ENCODE assay signal across 7 mouse cellular contexts in genomic region chr11:98339071-98339501, GRCm38 (mm10). TPM values are rescaled to one million over a fixed set of nuclear protein-coding genes. Genes with fewer than 3 reads are reported as not detected.
DNase-seq lines count a peak whose midpoint lies in the region; ATAC-seq and TF ChIP-seq lines count a peak whose summit lies in the region.

No protein-coding gene starts in this region.

- no peak for TF ChIP-seq EP300 in lung, postnatal 0 days (IDR thresholded peaks at IDR 0.05)

- H3K4me3 ChIP-seq in lung, postnatal 0 days (ENCODE audit: low read depth, low read length), result peak overlapping the region; percentile 50
- H3K4me3 ChIP-seq in embryonic facial prominence, embryonic 15.5 days (replicated peaks), result peak overlapping the region; percentile 54
- H3K4me3 ChIP-seq in limb, embryonic 11.5 days (ENCODE audit: low read depth, low read length), result peak overlapping the region; percentile 34

- no peak overlapping the region for H3K27ac ChIP-seq in lung, postnatal 0 days (ENCODE audit: low read length)
- H3K27ac ChIP-seq in embryonic facial prominence, embryonic 15.5 days (replicated peaks), result no peak overlapping the region
- no peak overlapping the region for H3K27ac ChIP-seq in limb, embryonic 11.5 days (replicated peaks; ENCODE audit: low read depth, low read length)

- no peak for ATAC-seq in lung, postnatal 0 days
- no peak for ATAC-seq in embryonic facial prominence, embryonic 15.5 days (ENCODE audit: insufficient number of reproducible peaks, low FRiP score, low TSS enrichment, low read depth)
- no peak for ATAC-seq in limb, embryonic 11.5 days (ENCODE audit: insufficient number of reproducible peaks, low FRiP score, low TSS enrichment, low read depth)

- H3K27me3 ChIP-seq in lung, postnatal 0 days (replicated peaks; ENCODE audit: insufficient read depth, low read length), result peaks cover 61% of the 10 kb centered on the region
- peaks cover 85% of the 10 kb centered on the region for H3K27me3 ChIP-seq in embryonic facial prominence, embryonic 15.5 days
- peaks cover 82% of the 10 kb centered on the region for H3K27me3 ChIP-seq in limb, embryonic 11.5 days (ENCODE audit: control insufficient read depth, insufficient read depth, low read length)

- TF ChIP-seq CTCF in lung, postnatal 0 days (IDR thresholded peaks at IDR 0.05), result no peak

- no peaks in the 10 kb centered on the region for H3K9me3 ChIP-seq in lung, postnatal 0 days (ENCODE audit: low read length)
- no peaks in the 10 kb centered on the region for H3K9me3 ChIP-seq in embryonic facial prominence, embryonic 15.5 days (replicated peaks)
- no peaks in the 10 kb centered on the region for H3K9me3 ChIP-seq in limb, embryonic 11.5 days (ENCODE audit: control insufficient read depth, low read length)

- H3K4me2 ChIP-seq in lung, postnatal 0 days (replicated peaks; ENCODE audit: low read depth, low read length), result peak overlapping the region; percentile 97
- peak overlapping the region; percentile 98 for H3K4me2 ChIP-seq in embryonic facial prominence, embryonic 15.5 days (replicated peaks)
- H3K4me2 ChIP-seq in limb, embryonic 11.5 days (ENCODE audit: low read depth, severe bottlenecking), result peak overlapping the region; percentile 85

- WGBS in lung, postnatal 0 days, result 1% methylated on average over 19 of the region's 19 CpGs
- under 1% methylated on average over 19 of the region's 19 CpGs for WGBS in embryonic facial prominence, embryonic 15.5 days
- WGBS in limb, embryonic 11.5 days, result under 1% methylated on average over 19 of the region's 19 CpGs

- no peak for DNase-seq in lung, postnatal 0 days (ENCODE audit: low spot score)
- no peak for DNase-seq in lung, postnatal 4 days
- no peak for DNase-seq in limb, embryonic 11.5 days (ENCODE audit: low spot score)
- DNase-seq in retina, postnatal 1 day, result peak; percentile 95
- DNase-seq in frontal cortex, postnatal 36 days (ENCODE audit: low spot score in 2 of 2), result no peak
- no peak for DNase-seq in adrenal gland, postnatal 4 days (ENCODE audit: low spot score in 2 of 2)

- H3K36me3 ChIP-seq in lung, postnatal 0 days (ENCODE audit: insufficient read depth, low read length), result no peaks in the 10 kb centered on the region
- H3K36me3 ChIP-seq in embryonic facial prominence, embryonic 15.5 days, result no peaks in the 10 kb centered on the region
- no peaks in the 10 kb centered on the region; the same call in 1 of the 2 replicates for H3K36me3 ChIP-seq in limb, embryonic 11.5 days (ENCODE audit: control insufficient read depth, insufficient read depth, low read length)

- peaks cover 6% of the 10 kb centered on the region; the same call in 1 of the 2 replicates for H3K4me1 ChIP-seq in lung, postnatal 0 days (ENCODE audit: insufficient read depth, low read depth, low read length)
- H3K4me1 ChIP-seq in embryonic facial prominence, embryonic 15.5 days, result peaks cover 42% of the 10 kb centered on the region
- peaks cover 18% of the 10 kb centered on the region for H3K4me1 ChIP-seq in limb, embryonic 11.5 days (ENCODE audit: control insufficient read depth, insufficient read depth, low read length)

- no peak overlapping the region for H3K9ac ChIP-seq in lung, postnatal 0 days (replicated peaks; ENCODE audit: low read depth)
- H3K9ac ChIP-seq in embryonic facial prominence, embryonic 15.5 days, result peak overlapping the region; percentile 44
- peak overlapping the region; percentile 4; the same call in 1 of the 2 replicates for H3K9ac ChIP-seq in limb, embryonic 11.5 days (ENCODE audit: low read length)

RNA-seq across cellular contexts. Expression of gene Ppp1r1b, which starts 9.1 kb away (rescaled TPM):
- 11.8 and 18.6 TPM in 2 replicates for polyA plus RNA-seq in lung, postnatal 0 days (2015; fragmentation: Nextera tagmentation; extraction: Ambion mirVana)
- polyA plus RNA-seq in embryonic facial prominence, embryonic 15.5 days (2015; fragmentation: Nextera tagmentation; extraction: Ambion mirVana), result 3.8 and 7.0 TPM in 2 replicates
- polyA plus RNA-seq in limb, embryonic 11.5 days (2014; fragmentation: Nextera tagmentation; extraction: Ambion mirVana), result 0.17 TPM in 1 of 2 replicates, not detected in the other
- 1 to 10 TPM; 1.3 to 1.9 TPM for total RNA-seq in adrenal gland, postnatal 4 days (2021)

RNA-seq across cellular contexts. Expression of gene Neurod2, which starts 9.6 kb away (rescaled TPM):
- not detected in 2 replicates for polyA plus RNA-seq in lung, postnatal 0 days (2015; fragmentation: Nextera tagmentation; extraction: Ambion mirVana)
- 0.09 TPM in 1 of 2 replicates, not detected in the other for polyA plus RNA-seq in embryonic facial prominence, embryonic 15.5 days (2015; fragmentation: Nextera tagmentation; extraction: Ambion mirVana)
- not detected in 2 replicates for polyA plus RNA-seq in limb, embryonic 11.5 days (2014; fragmentation: Nextera tagmentation; extraction: Ambion mirVana)
- under 1 TPM in 1 of 2 experiments, not detected in 1; 0.34 TPM for total RNA-seq in adrenal gland, postnatal 4 days (2021)

RNA-seq across cellular contexts. Expression of gene Stard3, which starts 19.1 kb away (rescaled TPM):
- 69.9 and 73.1 TPM in 2 replicates for polyA plus RNA-seq in lung, postnatal 0 days (2015; fragmentation: Nextera tagmentation; extraction: Ambion mirVana)
- polyA plus RNA-seq in embryonic facial prominence, embryonic 15.5 days (2015; fragmentation: Nextera tagmentation; extraction: Ambion mirVana), result 41.0 and 41.3 TPM in 2 replicates
- polyA plus RNA-seq in limb, embryonic 11.5 days (2014; fragmentation: Nextera tagmentation; extraction: Ambion mirVana), result 37.7 and 38.3 TPM in 2 replicates
- total RNA-seq in adrenal gland, postnatal 4 days (2021), result 10 to 100 TPM; 30.3 to 30.9 TPM

RNA-seq across cellular contexts. Expression of gene Tcap, which starts 44.5 kb away (rescaled TPM):
- polyA plus RNA-seq in lung, postnatal 0 days (2015; fragmentation: Nextera tagmentation; extraction: Ambion mirVana), result 5.8 and 6.4 TPM in 2 replicates
- 8.4 and 12.2 TPM in 2 replicates for polyA plus RNA-seq in embryonic facial prominence, embryonic 15.5 days (2015; fragmentation: Nextera tagmentation; extraction: Ambion mirVana)
- 0.41 and 0.53 TPM in 2 replicates for polyA plus RNA-seq in limb, embryonic 11.5 days (2014; fragmentation: Nextera tagmentation; extraction: Ambion mirVana)
- 10 to 100 TPM in 1 of 2 experiments, 1 to 10 TPM in 1; 8.6 to 16.7 TPM for total RNA-seq in adrenal gland, postnatal 4 days (2021)

RNA-seq across cellular contexts. Expression of gene Pnmt, which starts 47.2 kb away (rescaled TPM):
- polyA plus RNA-seq in lung, postnatal 0 days (2015; fragmentation: Nextera tagmentation; extraction: Ambion mirVana), result 0.12 TPM in 1 of 2 replicates, not detected in the other
- polyA plus RNA-seq in embryonic facial prominence, embryonic 15.5 days (2015; fragmentation: Nextera tagmentation; extraction: Ambion mirVana), result 0.56 and 0.66 TPM in 2 replicates
- 0.13 and 0.17 TPM in 2 replicates for polyA plus RNA-seq in limb, embryonic 11.5 days (2014; fragmentation: Nextera tagmentation; extraction: Ambion mirVana)
- 100 to 1,000 TPM; 686 to 903 TPM for total RNA-seq in adrenal gland, postnatal 4 days (2021)
